Mouse (Mus musculus) midbrain, embryonic 10.5 days (tissue): ENCODE data around the gene 4930544G11Rik. TPM values are rescaled to one million over a fixed set of nuclear protein-coding genes. Genes with fewer than 3 reads are reported as not detected.

Source experiments
- DNase-seq: peaks from one replicate; pipeline ENCODE4 v3.0.0-alpha.2; 2017; ENCODE audit warnings: low spot score
- H3K27ac ChIP-seq: fragments of 300-500 bp; sonication (generic); replicated peaks from 2 replicates; pipeline ENCODE4 v1.5.1; 2016; ENCODE audit warnings: mild to moderate bottlenecking
- H3K27me3 ChIP-seq: fragments of 300-500 bp; sonication (generic); 2 replicates; pipeline ENCODE4 v1.6.1; 2016; ENCODE audit warnings: low read depth, mild to moderate bottlenecking; ENCODE audit not compliant: poor library complexity, severe bottlenecking
- H3K36me3 ChIP-seq: fragments of 300-500 bp; sonication (generic); 2 replicates; pipeline ENCODE4 v1.6.1; 2016; ENCODE audit warnings: mild to moderate bottlenecking, moderate library complexity
- H3K4me1 ChIP-seq: fragments of 300-500 bp; sonication (generic); 2 replicates; pipeline ENCODE4 v1.6.1; 2016
- H3K4me3 ChIP-seq: fragments of 300-500 bp; sonication (generic); 2 replicates; pipeline ENCODE4 v1.5.1; 2016; ENCODE audit warnings: mild to moderate bottlenecking, moderate library complexity
- H3K9me3 ChIP-seq: fragments of 300-500 bp; sonication (generic); replicated peaks from 2 replicates; pipeline ENCODE4 v1.6.1; 2016; ENCODE audit warnings: mild to moderate bottlenecking
- WGBS: fragments of 180-500 bp; shearing (Covaris S2); methylation state at CpG from one replicate; pipeline ENCODE4 v1.1.7; 2016; 5-methylcytosine and 5-hydroxymethylcytosine counted together
- polyA plus RNA-seq: library from polyadenylated mRNA; unstranded; fragments of >200 nt; fragmentation: Nextera tagmentation; extraction: Ambion mirVana; gene quantifications from 2 replicates; pipeline ENCODE4 v1.2.1, GENCODE M21; 2016

The 4930544G11Rik gene
- polyA plus RNA-seq, 1 experiment from 2014 or later, result not detected

GRCm38 (mm10) chr6:65970410-65970809 is 18.0 kb downstream of the 4930544G11Rik start:
- H3K36me3 ChIP-seq, result no peaks in the 10 kb centered on the region
- no peak for DNase-seq
- H3K27me3 ChIP-seq, result no peaks in the 10 kb centered on the region
- WGBS, result 93% methylated on average over 9 of the region's 9 CpGs
- no peak overlapping the region for H3K4me3 ChIP-seq
- no peaks in the 10 kb centered on the region for H3K9me3 ChIP-seq
- peaks cover 15% of the 10 kb centered on the region for H3K4me1 ChIP-seq
- H3K27ac ChIP-seq, result no peak overlapping the region

GRCm38 (mm10) chr6:65992081-65992480 is 39.7 kb downstream of the 4930544G11Rik start:
- Histone ChIP-seq H3K4me1 (no peaks in the 10 kb centered on the region), H3K9me3 (no peaks in the 10 kb centered on the region; the same call in 1 of the 2 replicates), H3K27ac (no peak overlapping the region), H3K36me3 (no peaks in the 10 kb centered on the region), H3K27me3 (no peaks in the 10 kb centered on the region), H3K4me3 (no peak overlapping the region)
- 75% methylated on average over 3 of the region's 3 CpGs for whole genome bisulfite sequencing
- no peak for DNase-seq

- H3K27me3 ChIP-seq, result no peaks in the 10 kb centered on the region
- no peaks in the 10 kb centered on the region for H3K36me3 ChIP-seq
- H3K4me3 ChIP-seq, result no peak overlapping the region
- no peak overlapping the region for H3K27ac ChIP-seq
- peaks cover 6% of the 10 kb centered on the region; the same call in 1 of the 2 replicates for H3K9me3 ChIP-seq
- no peak for DNase-seq
- H3K4me1 ChIP-seq, result no peaks in the 10 kb centered on the region
These were observed 45.9 kb downstream of the 4930544G11Rik start for GRCm38 (mm10) chr6:65998343-65998742.

Other genes with a start within 250 kb of the 4930544G11Rik start
- 17.0 and 19.7 TPM in 2 replicates for gene Prdm5, start 173.6 kb upstream of the 4930544G11Rik start, polyA plus RNA-seq